Mouse (Mus musculus) testis, postnatal 10 days (tissue): ENCODE measurements around the gene Gm45785.

Experiments
- DNase-seq: peaks from one replicate; pipeline ENCODE4 v3.0.0; 2021; ENCODE audit warnings: low spot score

The Gm45785 gene

GRCm38 (mm10) chr7:140831447-140831846 is 24.7 kb downstream of the Gm45785 start:
- DNase-seq = peak; percentile 19

GRCm38 (mm10) chr7:140828171-140828881 is 27.8 kb downstream of the Gm45785 start:
- DNase-seq = no peak

- DNase-seq = no peak
Observed at GRCm38 (mm10) chr7:140822731-140823130, 33.4 kb downstream of the Gm45785 start.

GRCm38 (mm10) chr7:140821653-140822329 is 34.3 kb downstream of the Gm45785 start, which contains the start of gene Zfp941:
Zfp941 (minus strand) TSS chr7:140822178.
- DNase-seq = no peak

GRCm38 (mm10) chr7:140821305-140821652 is 34.9 kb downstream of the Gm45785 start:
- no peak for DNase-seq

- DNase-seq = no peak
Observed at GRCm38 (mm10) chr7:140820173-140820572, 36.0 kb downstream of the Gm45785 start.

- DNase-seq = no peak
Observed at GRCm38 (mm10) chr7:140812850-140813249, 43.3 kb downstream of the Gm45785 start.

GRCm38 (mm10) chr7:140811714-140812113 is 44.4 kb downstream of the Gm45785 start:
- DNase-seq = no peak

GRCm38 (mm10) chr7:140810496-140810895 is 45.6 kb downstream of the Gm45785 start:
- DNase-seq = no peak

- DNase-seq = peak; percentile 48
Observed at GRCm38 (mm10) chr7:140805704-140806103, 50.4 kb downstream of the Gm45785 start.

- peak; percentile 53 for DNase-seq
Observed at GRCm38 (mm10) chr7:140802629-140803028, 53.5 kb downstream of the Gm45785 start.

GRCm38 (mm10) chr7:140798212-140798611 is 57.9 kb downstream of the Gm45785 start:
- DNase-seq = no peak

GRCm38 (mm10) chr7:140797619-140798018 is 58.5 kb downstream of the Gm45785 start:
- DNase-seq = no peak

- DNase-seq = no peak
Observed at GRCm38 (mm10) chr7:140793541-140793940, 62.6 kb downstream of the Gm45785 start.

GRCm38 (mm10) chr7:140788053-140788435 is 68.1 kb downstream of the Gm45785 start:
- no peak for DNase-seq

- DNase-seq = peak; percentile 61
Observed at GRCm38 (mm10) chr7:140787406-140788052, 68.6 kb downstream of the Gm45785 start, which contains the start of gene Syce1. Syce1 (minus strand) TSS chr7:140787852.

- DNase-seq = no peak
Observed at GRCm38 (mm10) chr7:140780548-140780947, 75.6 kb downstream of the Gm45785 start.
